Mouse (Mus musculus) thymus, adult 2 months (tissue): ENCODE data around the gene Adgrv1.

Source experiments
- CTCF ChIP-seq: fragments of 200-500 bp; IDR thresholded peaks from 2 replicates; pipeline ENCODE4 v1.5.1; 2012; ENCODE audit warnings: mild to moderate bottlenecking, control low read depth, low read length, moderate library complexity, borderline replicate concordance; ENCODE audit not compliant: control insufficient read depth, poor library complexity, insufficient read depth; ENCODE audit errors: extremely low read depth
- POLR2A ChIP-seq: fragments of 200-500 bp; IDR thresholded peaks from 2 replicates; pipeline ENCODE4 v1.6.1; 2012; ENCODE audit warnings: mild to moderate bottlenecking, low read length, control low read depth, moderate library complexity; ENCODE audit not compliant: control insufficient read depth, poor library complexity, insufficient read depth; ENCODE audit errors: extremely low read depth

DNA sequence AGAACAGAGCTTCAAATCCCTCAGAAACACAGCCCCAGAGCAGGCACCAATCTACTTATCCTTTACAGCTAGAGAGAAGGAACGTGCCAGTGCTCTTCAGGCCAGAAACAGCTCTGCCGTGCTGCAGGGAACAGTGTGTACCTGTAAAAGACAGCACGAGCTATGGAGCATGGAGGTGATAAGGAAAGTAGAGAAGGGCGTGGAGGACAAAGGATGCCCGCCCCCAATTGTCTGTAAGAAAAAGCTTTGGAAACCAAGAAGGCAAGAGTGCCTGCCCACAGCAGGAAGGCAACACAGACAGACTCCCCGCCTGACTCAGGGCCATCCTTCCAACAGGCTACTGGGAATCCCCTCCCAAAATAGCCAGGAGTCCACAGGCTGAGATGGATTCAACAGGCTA, 501.1 kb downstream of the Adgrv1 start:
- no peak for TF ChIP-seq CTCF
- no peak for TF ChIP-seq POLR2A
